12 mouse cellular contexts compared by ENCODE assay signal in genomic region chr1:76508821-76509220, GRCm38 (mm10).
"Had no signal": no experiment of that assay in that cellular context is flagged by ENCODE, and none has a peak within 500 bp of the region (broad histone marks: within the 10 kb centered on the region; RNA-seq: fewer than 3 reads in every experiment).

No protein-coding gene starts in this region.

- DNase-seq: gastrocnemius, adult 2 months; gastrocnemius, postnatal 10 days; gastrocnemius, postnatal 25 days; heart, adult 18-20 months; heart, postnatal 10 days; heart, postnatal 4 days; kidney, adult 11 months; kidney, adult 2 months; kidney, adult 9 months; kidney, postnatal 14 days; kidney, postnatal 36 days; left cerebral cortex, postnatal 4 days had no signal
